8 mouse cellular contexts compared by ENCODE assay signal in genomic region chr4:13436328-13436727, GRCm38 (mm10).
"Had no signal": no experiment of that assay in that cellular context is flagged by ENCODE, and none has a peak within 500 bp of the region (broad histone marks: within the 10 kb centered on the region; RNA-seq: fewer than 3 reads in every experiment).

No protein-coding gene starts in this region.

- H3K4me3 ChIP-seq: left cerebral cortex, adult 2 months; limb, embryonic 13.5 days; midbrain, embryonic 12.5 days; neural tube, embryonic 12.5 days had no signal

- H3K36me3 ChIP-seq: limb, embryonic 13.5 days; midbrain, embryonic 12.5 days; neural tube, embryonic 12.5 days had no signal

- DNase-seq: kidney, postnatal 10 days; lung, adult 18-20 months; right cerebral cortex, postnatal 4 days; thymus, postnatal 4 days had no signal

- H3K4me2 ChIP-seq: limb, embryonic 13.5 days; midbrain, embryonic 12.5 days; neural tube, embryonic 12.5 days had no signal

- H3K27me3 ChIP-seq: limb, embryonic 13.5 days; midbrain, embryonic 12.5 days; neural tube, embryonic 12.5 days had no signal
